Mouse (Mus musculus): ENCODE results near the gene Eef1akmt1.

The Eef1akmt1 gene

DNA sequence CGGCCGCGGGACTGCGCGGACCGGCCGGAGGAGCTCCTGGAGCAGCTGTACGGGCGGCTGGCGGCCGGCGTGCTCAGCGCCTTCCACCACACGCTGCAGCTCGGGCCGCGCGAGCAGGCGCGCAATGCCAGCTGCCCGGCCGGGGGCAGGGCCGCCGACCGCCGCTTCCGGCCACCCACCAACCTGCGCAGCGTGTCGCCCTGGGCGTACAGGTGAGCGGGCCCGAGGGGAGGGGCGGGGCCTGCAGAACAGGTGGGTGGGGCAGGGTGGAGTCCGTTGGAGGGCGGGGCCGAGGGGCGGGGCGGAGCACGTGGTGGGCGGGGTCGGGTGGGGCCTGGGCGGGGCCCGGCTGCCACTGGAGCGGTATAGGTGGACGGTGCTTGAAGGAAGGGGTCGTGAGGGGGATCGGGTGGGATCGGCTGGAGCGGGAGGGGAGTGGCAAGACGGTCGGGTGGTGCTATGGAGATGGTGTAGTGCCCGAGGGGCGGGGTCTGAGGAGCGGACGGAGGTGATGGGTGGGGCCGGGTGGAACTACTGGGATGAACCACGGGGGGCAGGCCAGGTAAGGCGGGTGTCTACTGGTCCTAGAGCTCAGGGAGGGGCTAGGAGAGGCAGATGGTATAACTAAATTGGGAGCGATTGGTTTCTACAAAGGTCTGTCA is 45.9 kb downstream of the Eef1akmt1 start:
- DNase-seq (ENCODE audit: extremely low read depth, low read depth, low spot score) = peak; percentile 37

- no peak for DNase-seq (ENCODE audit: extremely low read depth, low read depth, low spot score)
Measured at GRCm38 (mm10) chr14:57524671-57525387, 46.6 kb downstream of the Eef1akmt1 start, which contains the start of gene Il17d. Il17d (plus strand) TSS chr14:57524777.

- DNase-seq (ENCODE audit: extremely low read depth, low read depth, low spot score) = no peak
Measured at GRCm38 (mm10) chr14:57523762-57524161, 47.6 kb downstream of the Eef1akmt1 start.

DNA sequence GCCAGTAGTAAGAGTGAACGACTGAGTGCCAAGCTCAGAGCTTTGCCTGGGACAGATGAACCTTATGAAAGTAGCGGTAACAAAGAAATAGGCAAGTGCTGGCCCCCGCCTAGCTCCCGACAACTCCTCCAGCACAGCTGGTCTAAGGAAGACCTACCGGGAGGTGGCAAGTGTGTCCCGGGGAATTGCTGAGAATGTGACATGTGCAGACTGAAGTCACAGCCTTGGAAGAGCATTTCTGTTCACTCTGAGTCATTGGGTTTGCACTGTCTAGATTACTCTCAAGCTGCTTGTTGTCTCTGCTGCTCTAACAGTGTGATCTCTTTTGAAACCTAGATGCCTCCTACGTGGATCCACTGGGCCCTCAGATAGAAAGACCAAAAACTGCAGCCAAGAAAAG is 54.4 kb downstream of the Eef1akmt1 start:
- DNase-seq (ENCODE audit: extremely low read depth, low read depth, low spot score) = no peak

- no peak for DNase-seq (ENCODE audit: extremely low read depth, low read depth, low spot score)
Measured at GRCm38 (mm10) chr14:57515156-57515762, 56.2 kb downstream of the Eef1akmt1 start.

- DNase-seq (ENCODE audit: extremely low read depth, low read depth, low spot score) = no peak
Measured at GRCm38 (mm10) chr14:57509554-57509953, 61.9 kb downstream of the Eef1akmt1 start.

- no peak for DNase-seq (ENCODE audit: extremely low read depth, low read depth, low spot score)
Measured at GRCm38 (mm10) chr14:57503729-57504128, 67.7 kb downstream of the Eef1akmt1 start.
